Mouse (Mus musculus) gastrocnemius, adult 2 months (tissue): ENCODE data around the gene Gnai2. TPM values are rescaled to one million over a fixed set of nuclear protein-coding genes. Genes with fewer than 3 reads are reported as not detected.

ENCODE experiments used
- DNase-seq: peaks from one replicate; pipeline ENCODE4 v3.0.0; 2022
- H3K27ac ChIP-seq: fragments of 200-600 bp; 2 replicates; pipeline ENCODE4 v1.8.1; 2022; ENCODE audit warnings: mild to moderate bottlenecking
- H3K4me3 ChIP-seq: fragments of 200-600 bp; 2 replicates; pipeline ENCODE4 v1.8.1; 2022; ENCODE audit warnings: mild to moderate bottlenecking, moderate library complexity
- CTCF ChIP-seq: fragments of 200-600 bp; IDR thresholded peaks from 2 replicates; pipeline ENCODE4 v1.8.1; 2022; ENCODE audit warnings: antibody characterized with exemption, mild to moderate bottlenecking, moderate library complexity
- intact Hi-C: fragments of 180-260 bp; cut with DNase I; formaldehyde crosslinking; loops from one replicate; pipeline ENCODE4 v1.15.1; 2025
- total RNA-seq, 2 experiments: library from RNA; stranded (reverse); gene quantifications; 2 replicates each; pipeline ENCODE4 v1.2.3; 2021

The Gnai2 gene
- total RNA-seq, 2 experiments from 2014 or later: 59.9 to 77.7 TPM

DNA sequence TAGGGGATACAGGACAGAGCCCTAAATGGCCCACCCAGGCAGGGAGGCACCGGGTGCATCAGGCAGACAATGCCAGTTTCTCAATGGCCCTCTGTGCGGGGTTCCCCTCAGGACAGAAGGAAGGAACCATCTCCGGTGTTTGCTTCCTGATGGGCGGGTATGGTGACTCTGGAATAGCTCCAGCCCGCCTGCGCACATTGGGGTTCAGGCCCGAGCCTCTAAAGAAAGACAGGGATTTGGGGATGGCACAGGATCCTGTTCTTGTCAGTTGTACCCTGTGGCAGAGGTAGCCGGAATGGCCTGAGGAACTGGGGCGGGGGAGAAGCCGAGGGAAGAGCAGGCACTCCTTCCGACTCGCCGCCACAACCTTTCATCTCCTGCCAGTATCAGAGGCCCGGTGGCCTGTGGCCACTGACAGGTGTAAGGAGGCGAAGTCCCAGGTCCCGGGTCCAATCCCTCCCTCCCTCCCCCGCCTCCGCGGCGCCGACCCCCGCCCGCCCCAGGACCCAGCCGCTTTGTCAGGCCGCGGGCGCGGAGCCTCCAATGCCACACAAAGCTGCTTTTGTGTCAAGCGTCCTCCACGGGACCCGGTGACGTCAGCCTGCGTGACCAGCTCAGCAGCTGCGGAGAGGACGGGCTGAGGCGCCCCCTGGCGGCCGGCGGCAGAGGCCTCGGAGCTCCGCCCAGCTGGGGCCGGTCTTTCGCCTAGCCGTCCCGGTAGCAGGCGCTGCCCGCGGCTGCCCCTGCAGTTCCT is 22.8 kb downstream of the Gnai2 start:
- DNase-seq: peak; percentile 100
- intact Hi-C loops: loop anchor here (2.0 kb wide), 1 partner anchor 46 kb away; the partner anchor contains the start of gene Hyal2
- Histone ChIP-seq H3K4me3 (peak overlapping the region; percentile 78), H3K27ac (peak overlapping the region; percentile 99)
- peak; percentile 98 for TF ChIP-seq CTCF

DNA sequence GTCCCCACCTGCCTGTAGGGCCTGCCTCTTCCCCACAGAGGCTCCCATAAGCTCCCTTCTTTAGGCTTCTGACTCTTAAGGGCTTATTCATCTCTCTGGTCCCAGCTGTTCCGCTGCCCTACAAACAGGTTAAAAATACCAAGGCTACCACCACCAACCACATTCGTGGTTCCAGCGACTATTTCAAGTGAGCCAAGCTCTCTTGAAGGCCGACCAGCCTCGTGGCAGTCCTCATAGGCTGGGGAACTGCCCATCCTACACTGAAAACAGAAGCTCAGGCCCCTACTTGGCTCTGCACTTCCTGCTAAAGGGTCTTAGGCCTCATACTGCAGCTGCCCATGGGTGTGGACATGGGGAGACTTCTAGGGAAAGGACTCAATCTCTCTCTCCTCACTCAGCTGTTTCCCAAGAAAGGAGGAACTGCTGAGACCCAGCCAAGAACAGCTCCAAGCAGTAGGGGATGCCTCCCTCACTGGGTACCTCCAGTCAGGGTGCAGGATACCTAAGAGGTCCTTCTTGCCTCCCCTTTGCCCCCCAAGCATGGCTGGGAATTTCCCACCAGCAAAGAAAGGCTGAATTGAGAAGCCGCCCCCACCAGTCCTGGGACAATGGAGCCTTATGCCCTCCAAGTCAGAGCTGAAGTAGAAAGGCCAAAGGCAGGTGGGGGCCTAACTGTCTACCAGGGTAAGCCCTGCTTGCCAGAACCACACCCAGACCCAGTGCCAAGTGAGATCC is 23.5 kb downstream of the Gnai2 start:
- intact Hi-C loops: loop anchor here (2.0 kb wide), 1 partner anchor 45 kb away; the partner anchor contains the start of gene Hyal2
- H3K27ac ChIP-seq: peak overlapping the region; percentile 99

DNA sequence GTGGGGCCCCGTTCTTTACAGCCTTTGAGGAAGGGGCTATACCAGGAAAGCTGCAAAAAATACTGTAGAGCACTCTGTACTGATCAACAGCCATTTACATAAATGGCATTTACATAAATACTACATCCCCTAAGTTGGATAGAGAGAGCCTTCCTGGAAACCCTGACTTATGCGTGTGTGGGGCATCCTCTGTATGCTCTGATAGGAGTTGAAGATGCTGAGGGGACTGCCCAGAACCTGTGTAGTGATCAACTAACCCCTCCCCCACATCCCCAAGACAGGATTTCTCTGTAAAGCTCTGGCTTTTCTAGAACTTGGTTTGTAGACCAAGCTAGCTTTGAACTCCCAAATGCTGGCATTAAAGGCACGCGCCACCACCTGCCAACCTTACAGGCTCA is 25.7 kb downstream of the Gnai2 start:
- intact Hi-C loops: no loop called here
- DNase-seq: no peak
- H3K27ac ChIP-seq: peak overlapping the region; percentile 99
- no peak for TF ChIP-seq CTCF
- H3K4me3 ChIP-seq: no peak overlapping the region; the same call in 1 of the 2 replicates

More for the DNA sequence above, 23.5 kb downstream of the Gnai2 start:
- H3K4me3 ChIP-seq: peak overlapping the region; percentile 78
- DNase-seq: no peak
- TF ChIP-seq CTCF: no peak

DNA sequence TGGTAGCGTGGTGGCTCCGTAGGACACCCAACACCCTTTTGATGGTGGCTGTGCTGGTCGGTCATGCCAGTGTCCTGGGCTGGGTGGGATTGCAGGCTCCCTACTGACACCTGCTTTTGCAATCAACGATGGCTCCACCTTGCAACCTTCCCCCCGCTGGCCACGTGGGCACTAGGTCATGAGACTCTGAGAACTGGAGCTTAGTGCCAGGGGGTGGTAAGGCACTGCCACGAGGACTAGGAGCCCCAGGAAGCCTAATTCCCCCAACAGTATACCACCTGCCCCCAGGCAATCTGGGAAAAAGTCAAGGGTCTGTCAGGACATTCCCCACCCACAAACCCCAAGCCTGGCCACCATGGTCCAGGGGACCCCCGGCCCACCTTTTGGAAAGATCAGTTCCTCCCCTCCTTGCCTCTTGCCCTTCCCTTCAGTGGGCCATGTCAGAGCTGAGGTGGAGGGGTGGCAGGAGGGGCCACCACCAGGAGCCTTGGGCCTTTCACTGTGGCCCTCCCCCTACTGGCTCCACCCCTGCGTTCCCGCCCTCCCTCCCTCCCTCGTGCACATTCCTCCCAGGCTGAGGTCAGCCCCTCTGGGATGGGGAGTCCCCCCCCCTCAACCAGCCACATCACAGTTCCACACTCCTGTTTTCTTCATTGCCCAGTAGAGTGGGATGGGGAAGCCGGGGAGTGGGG is 26.3 kb downstream of the Gnai2 start, which contains the start of gene Sema3b:
Gene Sema3b (minus strand): TSS at position 489 of the 692 bp plus-strand sequence.
- H3K4me3 ChIP-seq: peak within 1 kb of the TSS; percentile 76
- peak within 1 kb of the TSS; percentile 99 for H3K27ac ChIP-seq
- TF ChIP-seq CTCF: no peak
- DNase-seq: peak; percentile 75
- intact Hi-C loops: no loop called here

DNA sequence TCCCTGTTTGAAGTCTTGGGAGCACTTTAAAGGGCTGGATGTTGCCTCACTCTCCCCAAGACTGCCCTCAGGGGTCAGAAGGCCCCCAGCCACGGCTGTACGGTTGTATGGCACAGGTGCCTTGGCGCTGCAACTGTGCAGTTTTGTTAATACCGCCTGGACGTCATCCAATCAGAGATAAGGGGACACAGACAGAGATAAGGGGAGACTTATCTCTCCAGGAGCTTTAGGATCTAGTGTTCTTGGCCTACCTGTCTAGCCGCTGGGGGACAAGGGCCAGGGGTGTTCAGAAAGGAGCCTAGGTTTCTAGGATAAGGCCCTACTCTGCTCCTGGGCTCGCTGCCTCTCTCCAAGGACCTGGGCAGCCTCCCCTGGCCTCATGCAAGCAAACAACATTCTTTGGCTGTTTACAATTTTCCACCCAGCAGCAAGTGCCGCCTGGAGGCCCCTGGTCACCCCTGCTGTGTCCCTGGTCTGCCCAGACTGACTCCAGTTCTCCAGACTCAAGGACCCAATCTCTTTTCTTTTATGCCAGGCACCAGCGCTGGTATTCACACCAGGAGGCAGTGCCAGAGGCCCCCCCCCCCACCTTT is 27.4 kb downstream of the Gnai2 start:
- DNase-seq: no peak
- no peak for TF ChIP-seq CTCF
- peak overlapping the region; percentile 99 for H3K27ac ChIP-seq
- H3K4me3 ChIP-seq: peak overlapping the region; percentile 76
- intact Hi-C loops: no loop called here

DNA sequence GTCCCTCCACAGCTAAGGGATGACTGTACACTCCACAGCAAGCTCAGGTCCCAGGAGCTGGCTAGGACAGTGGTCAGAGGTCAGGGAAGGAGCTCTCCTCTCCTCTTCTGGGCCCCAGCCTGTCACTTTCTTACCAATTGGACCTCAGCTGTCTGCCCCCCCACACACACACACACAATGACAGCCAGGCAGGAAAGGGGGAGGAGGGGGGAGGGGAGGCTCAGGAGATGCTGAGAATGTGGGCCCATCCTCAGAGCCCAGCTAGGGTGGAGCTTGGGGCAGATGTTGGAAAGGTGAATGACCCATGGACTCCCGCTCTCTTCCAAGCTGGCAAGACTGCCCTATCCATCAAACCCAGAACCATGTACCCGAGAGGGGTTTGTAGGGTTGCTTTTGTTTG is 28.1 kb downstream of the Gnai2 start:
- Histone ChIP-seq H3K4me3 (peak overlapping the region; percentile 76), H3K27ac (peak overlapping the region; percentile 99)
- DNase-seq: no peak
- intact Hi-C loops: no loop called here
- no peak for TF ChIP-seq CTCF

DNA sequence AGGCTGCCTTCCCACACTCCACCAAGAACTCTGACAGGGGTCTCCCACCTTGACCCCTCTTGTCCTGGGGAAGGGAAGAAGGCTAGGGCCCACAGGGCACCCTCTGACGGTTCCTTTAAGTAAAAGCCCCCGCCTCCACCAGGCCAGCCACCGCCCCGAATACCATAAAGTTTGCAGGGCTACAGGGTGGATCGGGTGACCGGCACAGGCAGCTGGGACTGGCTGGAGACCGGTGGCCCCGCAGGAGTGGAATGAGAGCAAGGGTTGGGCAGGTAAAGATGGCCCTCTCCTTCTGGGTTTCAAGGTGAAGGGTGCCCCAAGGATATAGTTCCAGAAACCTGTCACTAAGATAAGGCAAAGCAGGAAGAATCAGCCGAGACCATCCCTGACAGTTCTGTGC is 28.6 kb downstream of the Gnai2 start:
- DNase-seq: peak; percentile 79
- H3K27ac ChIP-seq: peak overlapping the region; percentile 99
- peak overlapping the region; percentile 76 for H3K4me3 ChIP-seq
- no peak for TF ChIP-seq CTCF
- intact Hi-C loops: no loop called here

DNA sequence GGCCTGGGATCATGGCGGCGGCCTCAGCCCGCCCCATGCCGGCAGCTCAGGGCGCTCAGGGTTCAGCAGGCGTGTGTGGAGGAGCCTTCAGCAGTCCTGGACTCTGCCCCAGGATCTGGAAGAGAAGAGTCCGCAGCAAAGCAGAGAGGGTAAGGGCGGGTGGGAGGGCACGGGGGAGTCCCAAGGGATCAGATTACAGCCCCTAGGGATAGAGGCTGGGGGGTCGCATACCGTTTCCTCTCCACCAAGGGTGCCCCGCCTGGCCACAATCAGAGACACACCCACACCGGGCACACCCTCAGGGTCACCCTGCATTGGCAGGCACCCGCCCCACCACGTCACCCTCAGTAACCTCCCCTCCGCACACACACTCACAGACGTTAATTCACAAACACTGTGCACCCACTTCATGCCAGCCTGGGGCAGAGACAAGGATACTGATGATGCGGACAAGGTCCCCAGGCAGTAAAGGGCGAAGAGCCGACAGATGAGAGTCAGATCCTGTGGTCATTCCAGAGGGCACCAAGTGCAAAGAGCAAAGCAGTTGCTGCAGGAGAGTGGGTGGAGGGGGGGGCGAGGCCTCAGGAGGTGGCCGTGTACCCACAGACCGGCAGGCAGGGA is 30.0 kb downstream of the Gnai2 start:
- intact Hi-C loops: no loop called here
- H3K4me3 ChIP-seq: peak overlapping the region; percentile 76
- DNase-seq: peak; percentile 67
- TF ChIP-seq CTCF: no peak
- H3K27ac ChIP-seq: peak overlapping the region; percentile 99

DNA sequence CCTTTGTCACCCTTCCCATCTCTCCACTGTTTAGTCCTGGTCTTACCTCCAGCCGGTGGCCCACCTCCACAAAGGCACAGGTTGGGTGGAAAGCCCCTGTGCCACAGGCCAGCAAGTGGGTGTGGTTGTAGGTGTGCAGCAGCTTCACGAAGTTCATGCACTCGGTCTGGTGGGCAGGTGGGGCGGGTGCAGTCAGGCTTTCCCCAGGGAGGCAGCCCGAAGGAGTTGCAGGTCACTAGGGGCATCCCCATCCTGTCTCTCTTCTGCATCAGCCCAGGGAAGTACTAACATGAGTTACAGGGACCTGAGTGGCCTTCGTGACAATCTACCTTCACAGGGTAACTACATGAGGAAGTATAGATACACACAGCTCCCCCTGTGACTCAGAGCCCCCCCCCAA is 31.9 kb downstream of the Gnai2 start:
- no peak for DNase-seq
- TF ChIP-seq CTCF: no peak
- H3K27ac ChIP-seq: peak overlapping the region; percentile 73; the same call in 1 of the 2 replicates
- intact Hi-C loops: no loop called here
- no peak overlapping the region for H3K4me3 ChIP-seq

DNA sequence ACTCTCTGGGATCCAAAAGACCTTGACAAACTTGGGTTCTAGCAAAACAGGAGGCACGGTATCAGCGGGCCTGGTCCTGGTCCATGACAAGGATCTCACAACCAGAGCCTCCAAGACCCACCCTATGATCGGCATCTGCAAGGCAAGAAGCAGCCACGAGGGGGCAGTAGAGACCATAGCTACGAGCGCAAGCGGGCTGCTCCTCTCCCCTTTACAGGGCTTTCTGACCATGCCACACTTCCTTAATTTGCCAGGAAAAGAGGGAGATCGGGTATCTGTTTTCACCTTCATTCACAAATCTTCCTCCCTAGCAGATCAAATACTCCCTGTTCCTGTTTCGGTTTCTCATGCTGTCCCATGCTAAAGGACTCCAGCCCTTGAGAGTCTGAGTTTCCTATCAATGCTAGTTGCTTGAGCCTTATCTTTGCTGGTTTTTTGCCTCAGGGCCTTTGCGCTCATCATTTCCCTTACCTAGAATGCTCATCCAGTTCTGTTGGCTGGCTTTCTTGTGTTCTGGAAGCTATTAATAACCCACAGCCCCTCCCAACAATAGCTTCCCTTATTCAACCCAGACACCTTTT is 33.0 kb downstream of the Gnai2 start:
- TF ChIP-seq CTCF: no peak; the same call in 1 of the 2 replicates
- intact Hi-C loops: loop anchor here (1.0 kb wide), 2 partner anchors 42 to 73 kb away; no protein-coding TSS in a partner anchor
- peak overlapping the region; percentile 73 for H3K27ac ChIP-seq
- peak overlapping the region; percentile 47 for H3K4me3 ChIP-seq
- peak; percentile 95 for DNase-seq

DNA sequence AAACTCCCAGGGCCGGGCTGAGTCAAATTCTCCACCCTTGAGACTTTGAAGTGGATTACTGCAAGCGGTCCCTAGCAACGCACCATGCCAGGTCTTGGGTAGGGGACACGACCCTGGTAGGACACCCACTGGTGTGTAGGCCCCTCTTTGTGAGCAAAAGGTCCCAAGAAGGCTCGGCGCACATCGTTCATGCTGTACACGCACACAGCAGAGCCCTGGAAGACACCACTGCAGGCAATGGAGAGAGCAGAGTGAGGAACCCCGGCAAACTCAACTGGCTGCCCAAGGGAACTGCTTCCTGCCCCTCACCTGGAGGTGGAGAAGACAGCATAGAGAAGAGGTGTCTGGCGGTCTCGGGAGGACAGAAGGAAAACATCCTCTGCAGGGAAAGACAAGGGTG is 33.9 kb downstream of the Gnai2 start:
- peak overlapping the region; percentile 73; the same call in 1 of the 2 replicates for H3K27ac ChIP-seq
- H3K4me3 ChIP-seq: no peak overlapping the region
- no peak for TF ChIP-seq CTCF
- DNase-seq: no peak
- intact Hi-C loops: no loop called here
